Mouse (Mus musculus): ENCODE results near the gene Cd22.

Cd22 gene

DNA sequence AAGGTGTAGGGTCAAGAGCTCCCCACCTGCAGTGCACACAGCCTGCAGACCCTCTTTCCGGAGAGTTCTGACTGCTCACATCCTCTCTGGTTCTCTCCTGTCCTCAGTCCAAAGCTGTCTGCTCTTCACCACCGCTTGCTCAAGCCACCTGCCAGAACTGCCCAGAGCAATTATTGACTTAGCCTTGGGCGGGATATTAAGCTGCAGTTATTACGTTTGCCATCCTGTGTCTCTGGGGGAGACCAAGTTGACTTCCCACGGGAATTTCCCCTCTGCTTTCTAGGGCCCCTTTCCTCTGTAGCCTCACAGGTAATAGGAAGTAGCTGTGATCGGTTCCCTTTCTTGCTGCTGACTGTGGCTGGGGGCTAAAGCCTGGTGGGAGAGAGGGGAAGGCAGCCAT lies 60.0 kb downstream of the Cd22 start:
- DNase-seq (ENCODE audit: low read depth): no peak
